Mouse (Mus musculus): ENCODE measurements around the gene Riok1. TPM values are rescaled to one million over a fixed set of nuclear protein-coding genes. Genes with fewer than 3 reads are reported as not detected.
A peak's percentile ranks its signal among the peaks of the same experiment; 100 is the strongest.

The Riok1 gene
- polyA plus RNA-seq, 1 experiment: 11.8 TPM

DNA sequence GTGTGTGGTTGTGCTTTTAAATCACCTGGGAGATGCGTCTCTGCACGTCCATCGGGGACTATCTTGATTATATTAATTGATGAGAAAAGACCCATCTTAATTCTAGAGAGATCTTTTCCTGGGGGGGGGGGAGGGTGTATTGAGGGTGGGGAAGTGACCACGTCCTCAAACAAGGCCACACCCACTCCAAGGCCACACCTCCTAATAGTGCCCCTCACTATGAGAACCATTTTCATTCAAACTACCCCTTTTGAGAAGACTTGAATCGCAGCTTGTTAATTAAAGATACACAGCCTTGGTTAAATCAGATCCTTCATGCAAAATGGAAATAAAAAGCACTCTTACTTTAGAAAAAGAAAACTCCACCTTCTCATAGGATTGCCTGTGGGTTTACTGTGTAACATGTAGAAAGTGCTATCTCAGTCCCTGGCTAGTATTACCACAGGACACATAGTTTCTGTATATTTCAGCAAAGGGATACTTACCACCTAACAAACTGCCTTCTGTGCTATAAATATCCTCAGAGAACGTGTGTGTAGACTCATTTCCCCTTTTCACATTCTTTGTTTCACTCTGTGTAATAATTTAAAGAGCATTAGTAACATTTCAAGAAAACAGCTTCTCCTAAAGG is 9.1 kb upstream of the Riok1 start:
- H3K79me3 ChIP-seq (ENCODE audit: low read depth): no peaks in the 10 kb centered on the region
- no peak overlapping the region for H3ac ChIP-seq (ENCODE audit: control insufficient read depth, insufficient read length, low read depth)
- H3K27me3 ChIP-seq (ENCODE audit: control insufficient read depth, insufficient read depth, insufficient read length): no peaks in the 10 kb centered on the region
- no peak for TF ChIP-seq CTCF (IDR thresholded peaks at IDR 0.05; ENCODE audit: control insufficient read depth, insufficient read depth, insufficient read length)
- TF ChIP-seq MYOG (IDR thresholded peaks at IDR 0.05; ENCODE audit: control insufficient read depth, extremely low read depth, insufficient read length): no peak
- H3K36me3 ChIP-seq (ENCODE audit: control insufficient read depth, insufficient read depth): no peaks in the 10 kb centered on the region
- H3K79me2 ChIP-seq (ENCODE audit: control insufficient read depth, insufficient read depth): no peaks in the 10 kb centered on the region
- H3K4me3 ChIP-seq (ENCODE audit: insufficient read depth, poor library complexity, severe bottlenecking): no peak overlapping the region

GRCm38 (mm10) chr13:38028407-38028806 is 8.4 kb upstream of the Riok1 start:
- Histone ChIP-seq H3K36me3 (ENCODE audit: control insufficient read depth, insufficient read depth) (no peaks in the 10 kb centered on the region), H3K27me3 (ENCODE audit: control insufficient read depth, insufficient read depth, insufficient read length) (no peaks in the 10 kb centered on the region), H3K79me3 (ENCODE audit: low read depth) (no peaks in the 10 kb centered on the region), H3ac (ENCODE audit: control insufficient read depth, insufficient read length, low read depth) (no peak overlapping the region), H3K79me2 (ENCODE audit: control insufficient read depth, insufficient read depth) (no peaks in the 10 kb centered on the region), H3K4me3 (ENCODE audit: insufficient read depth, poor library complexity, severe bottlenecking) (no peak overlapping the region)
- TF ChIP-seq MAX (IDR thresholded peaks at IDR 0.05) (no peak), USF1 (IDR thresholded peaks at IDR 0.05; ENCODE audit: low read depth) (no peak), MYOG (IDR thresholded peaks at IDR 0.05; ENCODE audit: control insufficient read depth, extremely low read depth, insufficient read length) (no peak), FOSL1 (IDR thresholded peaks at IDR 0.05; ENCODE audit: insufficient read depth, low read length, poor library complexity, severe bottlenecking) (no peak), MYOD1 (IDR thresholded peaks at IDR 0.05; ENCODE audit: control insufficient read depth, insufficient read length, low read depth) (no peak), CTCF (IDR thresholded peaks at IDR 0.05; ENCODE audit: control insufficient read depth, insufficient read depth, insufficient read length) (no peak), CEBPB (IDR thresholded peaks at IDR 0.05; ENCODE audit: low read depth) (no peak)

DNA sequence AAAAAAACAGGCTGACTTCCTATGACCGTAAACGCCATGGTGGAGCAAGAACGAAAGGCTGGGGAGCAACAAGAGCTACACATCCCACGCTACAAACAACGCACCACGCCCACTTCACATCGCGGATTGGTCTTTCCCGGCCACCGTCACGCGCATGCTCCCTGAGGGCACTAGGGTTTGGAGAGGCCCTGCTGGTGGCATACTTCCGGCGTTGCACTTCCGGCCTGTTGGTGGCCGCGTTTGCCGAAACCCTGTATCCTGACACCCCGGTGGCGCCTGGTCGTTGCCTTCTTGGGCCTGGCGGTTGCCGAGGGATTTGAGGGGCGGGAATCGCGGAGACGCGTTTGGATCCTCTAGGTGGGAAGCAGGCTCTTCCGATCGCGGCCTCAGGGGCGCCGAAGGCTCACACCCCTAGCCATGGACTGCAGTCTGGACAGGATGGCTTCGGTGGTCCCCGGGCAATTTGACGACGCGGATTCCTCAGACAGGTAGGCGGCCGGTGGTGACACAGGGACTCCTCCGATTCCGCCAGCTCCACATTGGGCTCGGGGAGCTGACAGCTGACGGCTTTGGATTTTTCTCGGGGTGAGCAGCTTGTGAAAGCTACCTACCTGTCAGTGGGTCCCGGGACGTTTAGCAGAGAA is 371 bp downstream of the Riok1 start, which contains the start of gene Cage1:
TSS of gene Cage1 (minus strand) at position 26 of the 644 bp plus-strand sequence.
- H3K79me2 ChIP-seq (ENCODE audit: control insufficient read depth, insufficient read depth): peaks cover 39% of the 10 kb centered on the region
- H3K27me3 ChIP-seq (ENCODE audit: control insufficient read depth, insufficient read depth, insufficient read length): no peaks in the 10 kb centered on the region
- H3K4me3 ChIP-seq (ENCODE audit: insufficient read depth, poor library complexity, severe bottlenecking): peak within 1 kb of the TSS; percentile 95
- H3ac ChIP-seq (ENCODE audit: control insufficient read depth, insufficient read length, low read depth): peak within 1 kb of the TSS; percentile 80
- H3K36me3 ChIP-seq (ENCODE audit: control insufficient read depth, insufficient read depth): peaks cover 22% of the 10 kb centered on the region
- peak; percentile 40 for TF ChIP-seq MAX (IDR thresholded peaks at IDR 0.05)
- no peak for TF ChIP-seq CEBPB (IDR thresholded peaks at IDR 0.05; ENCODE audit: low read depth)
- H3K79me3 ChIP-seq (ENCODE audit: low read depth): peaks cover 23% of the 10 kb centered on the region

- TF ChIP-seq MAX (IDR thresholded peaks at IDR 0.05) (no peak), FOSL1 (IDR thresholded peaks at IDR 0.05; ENCODE audit: insufficient read depth, low read length, poor library complexity, severe bottlenecking) (no peak), MYOG (IDR thresholded peaks at IDR 0.05; ENCODE audit: control insufficient read depth, extremely low read depth, insufficient read length) (no peak), MYOD1 (IDR thresholded peaks at IDR 0.05; ENCODE audit: control insufficient read depth, insufficient read length, low read depth) (no peak), CTCF (IDR thresholded peaks at IDR 0.05; ENCODE audit: control insufficient read depth, insufficient read depth, insufficient read length) (no peak), CEBPB (IDR thresholded peaks at IDR 0.05; ENCODE audit: low read depth) (no peak), USF1 (IDR thresholded peaks at IDR 0.05; ENCODE audit: low read depth) (no peak)
- Histone ChIP-seq H3K27me3 (ENCODE audit: control insufficient read depth, insufficient read depth, insufficient read length) (no peaks in the 10 kb centered on the region), H3K79me3 (ENCODE audit: low read depth) (peaks cover 23% of the 10 kb centered on the region), H3K4me3 (ENCODE audit: insufficient read depth, poor library complexity, severe bottlenecking) (peak overlapping the region; percentile 95), H3K79me2 (ENCODE audit: control insufficient read depth, insufficient read depth) (peaks cover 39% of the 10 kb centered on the region), H3ac (ENCODE audit: control insufficient read depth, insufficient read length, low read depth) (peak overlapping the region; percentile 76), H3K36me3 (ENCODE audit: control insufficient read depth, insufficient read depth) (peaks cover 26% of the 10 kb centered on the region)
These were observed 1.0 kb downstream of the Riok1 start for GRCm38 (mm10) chr13:38037811-38038210.

DNA sequence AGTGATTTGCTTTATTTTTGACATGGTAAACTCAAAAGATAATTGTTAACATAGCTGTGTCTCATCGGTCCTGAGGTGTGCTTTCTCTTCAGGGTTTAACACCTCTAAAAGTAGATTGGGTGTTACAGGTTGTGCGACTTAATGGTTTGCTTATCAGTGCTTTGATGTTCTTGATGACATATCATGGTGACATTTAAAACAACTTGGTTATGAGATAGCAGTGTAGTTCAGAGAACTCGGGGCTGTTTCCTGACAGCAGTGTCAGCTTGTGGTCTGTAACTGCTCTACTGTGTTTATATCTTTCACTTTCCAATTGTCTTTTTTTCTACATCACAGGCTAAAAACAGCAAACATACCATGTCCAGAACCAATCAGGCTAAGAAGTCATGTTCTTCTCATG is 13.1 kb downstream of the Riok1 start:
- peaks cover 45% of the 10 kb centered on the region for H3K36me3 ChIP-seq (ENCODE audit: control insufficient read depth, insufficient read depth)
- H3K79me3 ChIP-seq (ENCODE audit: low read depth): no peaks in the 10 kb centered on the region
- H3ac ChIP-seq (ENCODE audit: control insufficient read depth, insufficient read length, low read depth): no peak overlapping the region
- no peak overlapping the region for H3K4me3 ChIP-seq (ENCODE audit: insufficient read depth, poor library complexity, severe bottlenecking)
- no peaks in the 10 kb centered on the region for H3K79me2 ChIP-seq (ENCODE audit: control insufficient read depth, insufficient read depth)
- H3K27me3 ChIP-seq (ENCODE audit: control insufficient read depth, insufficient read depth, insufficient read length): no peaks in the 10 kb centered on the region
- no peak for TF ChIP-seq FOSL1 (IDR thresholded peaks at IDR 0.05; ENCODE audit: insufficient read depth, low read length, poor library complexity, severe bottlenecking)
- TF ChIP-seq MAX (IDR thresholded peaks at IDR 0.05): no peak
- no peak for TF ChIP-seq CEBPB (IDR thresholded peaks at IDR 0.05; ENCODE audit: low read depth)
- TF ChIP-seq USF1 (IDR thresholded peaks at IDR 0.05; ENCODE audit: low read depth): no peak
- no peak for TF ChIP-seq MYOG (IDR thresholded peaks at IDR 0.05; ENCODE audit: control insufficient read depth, extremely low read depth, insufficient read length)
- no peak for TF ChIP-seq CTCF (IDR thresholded peaks at IDR 0.05; ENCODE audit: control insufficient read depth, insufficient read depth, insufficient read length)
- no peak for TF ChIP-seq MYOD1 (IDR thresholded peaks at IDR 0.05; ENCODE audit: control insufficient read depth, insufficient read length, low read depth)

- TF ChIP-seq MYOD1 (IDR thresholded peaks at IDR 0.05; ENCODE audit: control insufficient read depth, insufficient read length, low read depth) (no peak), MYOG (IDR thresholded peaks at IDR 0.05; ENCODE audit: control insufficient read depth, extremely low read depth, insufficient read length) (no peak), USF1 (IDR thresholded peaks at IDR 0.05; ENCODE audit: low read depth) (no peak), CEBPB (IDR thresholded peaks at IDR 0.05; ENCODE audit: low read depth) (no peak), FOSL1 (IDR thresholded peaks at IDR 0.05; ENCODE audit: insufficient read depth, low read length, poor library complexity, severe bottlenecking) (no peak), CTCF (IDR thresholded peaks at IDR 0.05; ENCODE audit: control insufficient read depth, insufficient read depth, insufficient read length) (no peak), MAX (IDR thresholded peaks at IDR 0.05) (no peak)
- H3K79me3 ChIP-seq (ENCODE audit: low read depth): no peaks in the 10 kb centered on the region
- peaks cover 37% of the 10 kb centered on the region for H3K36me3 ChIP-seq (ENCODE audit: control insufficient read depth, insufficient read depth)
These were observed 25.9 kb downstream of the Riok1 start for GRCm38 (mm10) chr13:38062678-38063077.

More at GRCm38 (mm10) chr13:38062678-38063077, 25.9 kb downstream of the Riok1 start:
- Histone ChIP-seq H3K79me2 (ENCODE audit: control insufficient read depth, insufficient read depth) (no peaks in the 10 kb centered on the region), H3K27me3 (ENCODE audit: control insufficient read depth, insufficient read depth, insufficient read length) (no peaks in the 10 kb centered on the region), H3ac (ENCODE audit: control insufficient read depth, insufficient read length, low read depth) (no peak overlapping the region), H3K4me3 (ENCODE audit: insufficient read depth, poor library complexity, severe bottlenecking) (no peak overlapping the region)
